Mouse (Mus musculus) liver, adult 2 months (tissue): Measurements from ENCODE around the gene Gnl2.

ENCODE experiments used
- CTCF ChIP-seq: fragments of 200-500 bp; IDR thresholded peaks from 2 replicates; pipeline ENCODE4 v1.5.1; 2011; ENCODE audit warnings: low read depth, low read length, control low read depth
- POLR2A ChIP-seq: fragments of 200-500 bp; IDR thresholded peaks from 2 replicates; pipeline ENCODE4 v1.6.1; 2011; ENCODE audit warnings: low read length, control low read depth; ENCODE audit not compliant: insufficient read depth; ENCODE audit errors: extremely low read depth

DNA sequence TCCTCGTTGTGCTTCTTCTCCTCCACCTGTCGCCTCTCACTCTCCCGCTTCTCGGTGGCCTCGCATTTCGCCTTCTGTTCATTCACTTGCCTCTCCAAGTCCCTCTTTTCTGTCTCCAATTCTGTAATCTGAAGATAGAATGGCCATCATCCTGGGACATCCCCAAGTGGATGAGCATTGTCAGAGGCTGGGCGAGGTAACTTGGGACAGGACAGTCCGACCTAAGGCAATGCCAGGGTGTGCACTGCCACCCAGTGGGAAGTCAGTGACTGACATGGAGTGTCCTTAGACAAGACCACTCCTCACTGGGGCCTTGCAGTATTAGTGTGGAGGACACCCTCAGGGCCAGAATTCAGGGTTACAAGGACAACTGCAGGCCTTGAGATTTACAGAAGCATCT is 42.6 kb downstream of the Gnl2 start:
- TF ChIP-seq POLR2A (no peak), CTCF (peak; percentile 85)
